Comparison of ENCODE assay signal across 8 mouse cellular contexts in genomic region chr17:29886655-29887251, GRCm38 (mm10).
DNase-seq lines count a peak whose midpoint lies in the region; ATAC-seq and TF ChIP-seq lines count a peak whose summit lies in the region.

No protein-coding gene starts in this region.

- H3K36me3 ChIP-seq in lung, embryonic 14.5 days (ENCODE audit: insufficient read depth), result no peaks in the 10 kb centered on the region
- H3K36me3 ChIP-seq in stomach, postnatal 0 days (ENCODE audit: control insufficient read depth, insufficient read depth, low read length), result no peaks in the 10 kb centered on the region

- peak overlapping the region; percentile 92 for H3K4me2 ChIP-seq in lung, embryonic 14.5 days
- H3K4me2 ChIP-seq in stomach, postnatal 0 days (replicated peaks; ENCODE audit: low read depth), result peak overlapping the region; percentile 96

- peak overlapping the region; percentile 63 for H3K9ac ChIP-seq in lung, embryonic 14.5 days
- H3K9ac ChIP-seq in stomach, postnatal 0 days (ENCODE audit: low read length), result peak overlapping the region; percentile 62

- WGBS in lung, embryonic 14.5 days, result under 1% methylated on average over 39 of the region's 39 CpGs
- WGBS in stomach, postnatal 0 days, result under 1% methylated on average over 39 of the region's 39 CpGs

- peak overlapping the region; percentile 65 for H3K4me3 ChIP-seq in lung, embryonic 14.5 days (ENCODE audit: low read depth, low read length)
- peak overlapping the region; percentile 56 for H3K4me3 ChIP-seq in embryonic fibroblast, embryonic 13.5 days (ENCODE audit: insufficient read depth, low read length)
- H3K4me3 ChIP-seq in stomach, postnatal 0 days (ENCODE audit: low read depth, low read length), result peak overlapping the region; percentile 62

- no peak for TF ChIP-seq CTCF in lung, embryonic 14.5 days (IDR thresholded peaks at IDR 0.05; ENCODE audit: low read depth)
- TF ChIP-seq CTCF in embryonic fibroblast, embryonic 13.5 days (IDR thresholded peaks at IDR 0.05; ENCODE audit: borderline replicate concordance, insufficient read depth, low read length), result no peak
- no peak for TF ChIP-seq CTCF in stomach, postnatal 0 days (IDR thresholded peaks at IDR 0.05; ENCODE audit: low read depth)

- no peak for ATAC-seq in lung, embryonic 14.5 days (ENCODE audit: insufficient read depth)
- peak; percentile 28 for ATAC-seq in inflammation-experienced regulatory T-cells, adult 6 months
- no peak for ATAC-seq in stomach, postnatal 0 days (ENCODE audit: low FRiP score, low TSS enrichment)

- peaks cover 74% of the 10 kb centered on the region for H3K27me3 ChIP-seq in lung, embryonic 14.5 days (ENCODE audit: insufficient read depth, low read length)
- H3K27me3 ChIP-seq in stomach, postnatal 0 days (ENCODE audit: control insufficient read depth, insufficient read depth, low read length), result no peaks in the 10 kb centered on the region

- peak; percentile 30; the same call in 1 of the 2 replicates for TF ChIP-seq POLR2A in embryonic fibroblast, embryonic 13.5 days (IDR thresholded peaks at IDR 0.05; ENCODE audit: low read depth, low read length)

- H3K27ac ChIP-seq in lung, embryonic 14.5 days (ENCODE audit: low read depth), result no peak overlapping the region
- no peak overlapping the region for H3K27ac ChIP-seq in embryonic fibroblast, embryonic 13.5 days (ENCODE audit: insufficient read depth, low read length)
- H3K27ac ChIP-seq in stomach, postnatal 0 days (replicated peaks), result peak overlapping the region; percentile 30; the same call in 1 of the 2 replicates

- TF ChIP-seq EP300 in stomach, postnatal 0 days (optimal IDR thresholded peaks at IDR 0.05), result no peak

- peaks cover 9% of the 10 kb centered on the region; the same call in 1 of the 2 replicates for H3K4me1 ChIP-seq in lung, embryonic 14.5 days (ENCODE audit: insufficient read depth)
- peaks cover 8% of the 10 kb centered on the region; the same call in 1 of the 2 replicates for H3K4me1 ChIP-seq in embryonic fibroblast, embryonic 13.5 days (ENCODE audit: control insufficient read depth, insufficient read depth, low read length)
- H3K4me1 ChIP-seq in stomach, postnatal 0 days (replicated peaks; ENCODE audit: control insufficient read depth, insufficient read depth), result peaks cover 8% of the 10 kb centered on the region; the same call in 1 of the 2 replicates

- H3K9me3 ChIP-seq in lung, embryonic 14.5 days (ENCODE audit: low read depth, low read length), result no peaks in the 10 kb centered on the region
- H3K9me3 ChIP-seq in stomach, postnatal 0 days (ENCODE audit: control insufficient read depth, low read length), result no peaks in the 10 kb centered on the region

- DNase-seq in adrenal gland, adult (ENCODE audit: inconsistent age in 2 of 2, low spot score in 1 of 2), result peak; percentile 18 to 59
- DNase-seq in adrenal gland, adult 18-20 months (ENCODE audit: low spot score in 2 of 2), result no peak
- peak; percentile 59 for DNase-seq in lung, embryonic 14.5 days
- no peak for DNase-seq in lung, postnatal 36 days
- peak; percentile 18 for DNase-seq in lung, postnatal 14 days
- peak; percentile 30 for DNase-seq in stomach, postnatal 0 days (ENCODE audit: low spot score)

Comparison
In these comparisons a context has a peak if more than half of its experiments do, and no peak if none do; other contexts are left out.
1. DNase-seq: peak in adrenal gland, adult (2 of 2), lung, embryonic 14.5 days (single experiment), lung, postnatal 14 days (single experiment) and stomach, postnatal 0 days (single experiment); none in adrenal gland, adult 18-20 months (0 of 2) and lung, postnatal 36 days (single experiment).
2. Peak in every context shown above with its lines, with median percentiles within 50 percentile points of each other: H3K4me3 ChIP-seq.